Comparison of ENCODE assay signal across 24 mouse cellular contexts in genomic region chr15:60649252-60649651, GRCm38 (mm10).
DNase-seq lines count a peak whose midpoint lies in the region; ATAC-seq and TF ChIP-seq lines count a peak whose summit lies in the region.
"Had no signal": no experiment of that assay in that cellular context is flagged by ENCODE, and none has a peak within 500 bp of the region (broad histone marks: within the 10 kb centered on the region; RNA-seq: fewer than 3 reads in every experiment).

No protein-coding gene starts in this region.

- no peaks in the 10 kb centered on the region for H3K9me3 ChIP-seq in forebrain, embryonic 13.5 days (replicated peaks)
- H3K9me3 ChIP-seq in forebrain, embryonic 11.5 days (ENCODE audit: control insufficient read depth, low read length) = no peaks in the 10 kb centered on the region
- H3K9me3 ChIP-seq in forebrain, embryonic 15.5 days = no peaks in the 10 kb centered on the region
- no peaks in the 10 kb centered on the region for H3K9me3 ChIP-seq in forebrain, embryonic 10.5 days
- H3K9me3 ChIP-seq: embryonic facial prominence, embryonic 13.5 days; embryonic facial prominence, embryonic 15.5 days; G1E had no signal

- H3K27me3 ChIP-seq in forebrain, embryonic 13.5 days = no peaks in the 10 kb centered on the region
- no peaks in the 10 kb centered on the region for H3K27me3 ChIP-seq in forebrain, embryonic 11.5 days (ENCODE audit: control insufficient read depth, insufficient read depth, low read length)
- H3K27me3 ChIP-seq in forebrain, embryonic 15.5 days = no peaks in the 10 kb centered on the region
- H3K27me3 ChIP-seq in forebrain, embryonic 10.5 days (ENCODE audit: poor library complexity, severe bottlenecking) = no peaks in the 10 kb centered on the region
- H3K27me3 ChIP-seq: CH12.LX; embryonic facial prominence, embryonic 13.5 days; embryonic facial prominence, embryonic 15.5 days; Patski had no signal

- no peak overlapping the region for H3K27ac ChIP-seq in forebrain, embryonic 13.5 days
- no peak overlapping the region for H3K27ac ChIP-seq in forebrain, embryonic 11.5 days (ENCODE audit: low read depth, low read length)
- H3K27ac ChIP-seq in forebrain, embryonic 15.5 days (replicated peaks) = peak overlapping the region; percentile 19; the same call in 1 of the 2 replicates
- H3K27ac ChIP-seq in forebrain, embryonic 10.5 days = no peak overlapping the region
- H3K27ac ChIP-seq in left cerebral cortex, adult 2 months = no peak overlapping the region
- H3K27ac ChIP-seq: embryonic facial prominence, embryonic 13.5 days; embryonic facial prominence, embryonic 15.5 days; gastrocnemius, adult 2 months had no signal

- H3K9ac ChIP-seq in forebrain, embryonic 13.5 days = no peak overlapping the region
- H3K9ac ChIP-seq in forebrain, embryonic 11.5 days (ENCODE audit: low read length) = no peak overlapping the region
- no peak overlapping the region for H3K9ac ChIP-seq in forebrain, embryonic 15.5 days (replicated peaks)
- H3K9ac ChIP-seq: embryonic facial prominence, embryonic 13.5 days; embryonic facial prominence, embryonic 15.5 days had no signal

- H3K36me3 ChIP-seq in forebrain, embryonic 13.5 days (ENCODE audit: poor library complexity, severe bottlenecking) = no peaks in the 10 kb centered on the region
- no peaks in the 10 kb centered on the region for H3K36me3 ChIP-seq in forebrain, embryonic 11.5 days (ENCODE audit: control insufficient read depth, insufficient read depth, low read length)
- H3K36me3 ChIP-seq in forebrain, embryonic 15.5 days = no peaks in the 10 kb centered on the region
- no peaks in the 10 kb centered on the region for H3K36me3 ChIP-seq in forebrain, embryonic 10.5 days (replicated peaks)
- H3K36me3 ChIP-seq: embryonic facial prominence, embryonic 13.5 days; embryonic facial prominence, embryonic 15.5 days; G1E had no signal

- WGBS in forebrain, embryonic 13.5 days = 89% methylated on average over 2 of the region's 2 CpGs
- 97% methylated on average over 2 of the region's 2 CpGs for WGBS in forebrain, embryonic 11.5 days
- 60% methylated on average over 2 of the region's 2 CpGs for WGBS in forebrain, embryonic 15.5 days
- WGBS in forebrain, embryonic 10.5 days = 93% methylated on average over 2 of the region's 2 CpGs

- DNase-seq in cerebellum, postnatal 10 days = peak; percentile 68 to 80
- DNase-seq in cerebellum, adult 11 months = no peak
- no peak for DNase-seq in forebrain, embryonic 11.5 days (ENCODE audit: low spot score)
- DNase-seq in forebrain, embryonic 10.5 days (ENCODE audit: extremely low spot score, low spot score) = no peak
- peak; percentile 18 for DNase-seq in left cerebral cortex, postnatal 4 days
- DNase-seq in left cerebral cortex, adult 2 months (ENCODE audit: extremely low spot score in 1 of 2, low spot score in 2 of 2) = no peak
- DNase-seq: adrenal gland, adult 8-10 months; adrenal gland, postnatal 14 days; adrenal gland, postnatal 36 days; B cell, adult 2 months; cerebellum, adult 11-12 months; cerebellum, adult 2 months; cerebellum, adult 9-10 months; gastrocnemius, adult 2 months had no signal

- no peak for TF ChIP-seq CTCF in left cerebral cortex, adult 2 months (IDR thresholded peaks at IDR 0.05)

- no peak overlapping the region for H3K4me3 ChIP-seq in forebrain, embryonic 13.5 days
- no peak overlapping the region for H3K4me3 ChIP-seq in forebrain, embryonic 11.5 days (ENCODE audit: low read depth, low read length)
- no peak overlapping the region for H3K4me3 ChIP-seq in forebrain, embryonic 15.5 days
- H3K4me3 ChIP-seq in forebrain, embryonic 10.5 days = no peak overlapping the region
- H3K4me3 ChIP-seq in left cerebral cortex, adult 2 months = no peak overlapping the region
- H3K4me3 ChIP-seq: embryonic facial prominence, embryonic 13.5 days; embryonic facial prominence, embryonic 15.5 days; erythroblast, embryonic 14.5 days; gastrocnemius, adult 2 months had no signal

- ATAC-seq in forebrain, embryonic 13.5 days = peak; percentile 48; the same call in 1 of the 2 replicates
- no peak for ATAC-seq in forebrain, embryonic 11.5 days (replicated peaks; ENCODE audit: low FRiP score)
- peak; percentile 74; the same call in 1 of the 2 replicates for ATAC-seq in forebrain, embryonic 15.5 days (replicated peaks)
- ATAC-seq: activated CD4-positive, CD25-positive, alpha-beta regulatory T cell, adult 4 months; CD4-positive, CD25-positive, alpha-beta regulatory T cell, adult 4 months; Patski had no signal

- H3K4me2 ChIP-seq in forebrain, embryonic 13.5 days = no peak overlapping the region
- H3K4me2 ChIP-seq in forebrain, embryonic 11.5 days (ENCODE audit: low read depth, low read length, severe bottlenecking) = no peak overlapping the region
- H3K4me2 ChIP-seq in forebrain, embryonic 15.5 days (replicated peaks) = no peak overlapping the region
- H3K4me2 ChIP-seq: embryonic facial prominence, embryonic 13.5 days; embryonic facial prominence, embryonic 15.5 days had no signal

- intact Hi-C loops in left cerebral cortex, postnatal 4 days (cut with DNase I) = no loop called here
- intact Hi-C loops in left cerebral cortex, adult 2 months (cut with DNase I) = no loop called here

- H3K4me1 ChIP-seq in forebrain, embryonic 13.5 days = no peaks in the 10 kb centered on the region
- H3K4me1 ChIP-seq in forebrain, embryonic 11.5 days (replicated peaks; ENCODE audit: control insufficient read depth, insufficient read depth, low read length) = no peaks in the 10 kb centered on the region
- H3K4me1 ChIP-seq in forebrain, embryonic 15.5 days = no peaks in the 10 kb centered on the region
- no peaks in the 10 kb centered on the region for H3K4me1 ChIP-seq in forebrain, embryonic 10.5 days
- H3K4me1 ChIP-seq: embryonic facial prominence, embryonic 15.5 days had no signal

Comparison
In these comparisons a context has a peak if more than half of its experiments do, and no peak if none do; other contexts are left out.
1. DNase-seq: peak in cerebellum, postnatal 10 days (2 of 2) and left cerebral cortex, postnatal 4 days (single experiment); none in cerebellum, adult 11 months (single experiment), forebrain, embryonic 11.5 days (single experiment), forebrain, embryonic 10.5 days (single experiment) and left cerebral cortex, adult 2 months (0 of 2).